17 mouse cellular contexts compared by ENCODE assay signal in genomic region chr7:35770122-35770521, GRCm38 (mm10).
"Had no signal": no experiment of that assay in that cellular context is flagged by ENCODE, and none has a peak within 500 bp of the region (broad histone marks: within the 10 kb centered on the region; RNA-seq: fewer than 3 reads in every experiment).

No protein-coding gene starts in this region.

- H3K27ac ChIP-seq: kidney, postnatal 0 days; limb, embryonic 10.5 days; limb, embryonic 13.5 days; macrophage; midbrain, embryonic 12.5 days; midbrain, embryonic 15.5 days; neural tube, embryonic 13.5 days; stomach, embryonic 15.5 days had no signal

- H3K4me1 ChIP-seq: limb, embryonic 10.5 days; limb, embryonic 13.5 days; midbrain, embryonic 12.5 days; midbrain, embryonic 15.5 days; neural tube, embryonic 13.5 days; stomach, embryonic 15.5 days had no signal

- H3K27me3 ChIP-seq: limb, embryonic 13.5 days; midbrain, embryonic 12.5 days; midbrain, embryonic 15.5 days; neural tube, embryonic 13.5 days; stomach, embryonic 15.5 days had no signal

- DNase-seq: kidney, adult 18-20 months; kidney, postnatal 25 days; layer of hippocampus, postnatal 36 days; retina, postnatal 1 day; right cerebral cortex, postnatal 25 days; spleen, adult 18-20 months; thymus, postnatal 36 days had no signal

- H3K4me2 ChIP-seq: limb, embryonic 13.5 days; lung, embryonic 14.5 days; midbrain, embryonic 12.5 days; midbrain, embryonic 15.5 days; neural tube, embryonic 13.5 days; stomach, embryonic 15.5 days had no signal

- H3K9ac ChIP-seq: limb, embryonic 13.5 days; lung, embryonic 14.5 days; midbrain, embryonic 12.5 days; midbrain, embryonic 15.5 days; neural tube, embryonic 13.5 days; stomach, embryonic 15.5 days had no signal

- ATAC-seq: intestine, embryonic 16.5 days; midbrain, embryonic 15.5 days had no signal

- H3K4me3 ChIP-seq: limb, embryonic 10.5 days; limb, embryonic 13.5 days; midbrain, embryonic 12.5 days; midbrain, embryonic 15.5 days; neural tube, embryonic 13.5 days; stomach, embryonic 15.5 days had no signal

- H3K9me3 ChIP-seq: limb, embryonic 10.5 days; limb, embryonic 13.5 days; midbrain, embryonic 12.5 days; midbrain, embryonic 15.5 days; neural tube, embryonic 13.5 days; stomach, embryonic 15.5 days had no signal
